Mouse (Mus musculus): Measurements from ENCODE around the gene Gm20888. TPM values are rescaled to one million over a fixed set of nuclear protein-coding genes. Genes with fewer than 3 reads are reported as not detected.
"Not testable (repeated sequence)": the region's sequence is repeated elsewhere in the genome, so short reads cannot be mapped to it uniquely, and the experiment has no call there.

The Gm20888 gene
- total RNA-seq (2014; fragmentation: Nextera tagmentation): not detected in 2 replicates
- total RNA-seq (2017): not detected in 2 replicates

DNA sequence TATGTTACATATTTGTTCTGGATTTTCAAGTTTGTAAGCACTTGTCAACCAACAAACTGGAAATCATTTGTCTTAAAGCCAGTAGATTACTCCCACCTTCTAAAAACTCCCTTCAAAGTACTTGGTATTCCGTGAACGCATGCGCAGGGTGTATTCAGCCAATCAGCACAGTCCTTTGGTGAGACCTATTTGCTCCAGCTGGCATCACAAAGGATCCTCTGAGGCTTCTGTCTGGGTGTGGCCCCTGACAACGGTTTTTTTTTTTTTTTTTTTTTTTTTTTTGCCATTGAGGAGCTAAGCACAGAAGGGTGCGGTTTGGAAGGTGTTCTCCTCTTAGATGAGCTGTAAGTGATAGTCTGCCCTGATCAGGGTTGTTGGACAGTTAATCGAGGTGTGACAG is at the start of gene Gm20888:
Gene Gm20888, plus strand, starts transcription at position 301 of the 400 bp plus-strand sequence.
- ATAC-seq (replicated peaks; ENCODE audit: poor library complexity, severe bottlenecking): not testable (repeated sequence)

Other genes starting within 250 kb of the Gm20888 start
- not detected in 2 replicates for gene Gm21118, start 168.2 kb upstream of the Gm20888 start, total RNA-seq (2014; fragmentation: Nextera tagmentation)
- gene Gm21118, start 168.2 kb upstream of the Gm20888 start, total RNA-seq (2017): not detected in 2 replicates
- not detected in 2 replicates for gene Gm29423, start 138.6 kb upstream of the Gm20888 start, total RNA-seq (2014; fragmentation: Nextera tagmentation)
- not detected in 2 replicates for gene Gm29423, start 138.6 kb upstream of the Gm20888 start, total RNA-seq (2017)
- gene Gm29644, start 138.5 kb upstream of the Gm20888 start, total RNA-seq (2014; fragmentation: Nextera tagmentation): not detected in 2 replicates
- not detected in 2 replicates for gene Gm29644, start 138.5 kb upstream of the Gm20888 start, total RNA-seq (2017)